Mouse (Mus musculus): ENCODE data around the gene Foxr2. TPM values are rescaled to one million over a fixed set of nuclear protein-coding genes. Genes with fewer than 3 reads are reported as not detected.
A peak's percentile ranks its signal among the peaks of the same experiment; 100 is the strongest.

The Foxr2 gene
- polyA plus RNA-seq (2011; ENCODE audit: insufficient read depth, insufficient read length, low read depth, missing spikeins): 1.2 and 1.7 TPM in 2 replicates

DNA sequence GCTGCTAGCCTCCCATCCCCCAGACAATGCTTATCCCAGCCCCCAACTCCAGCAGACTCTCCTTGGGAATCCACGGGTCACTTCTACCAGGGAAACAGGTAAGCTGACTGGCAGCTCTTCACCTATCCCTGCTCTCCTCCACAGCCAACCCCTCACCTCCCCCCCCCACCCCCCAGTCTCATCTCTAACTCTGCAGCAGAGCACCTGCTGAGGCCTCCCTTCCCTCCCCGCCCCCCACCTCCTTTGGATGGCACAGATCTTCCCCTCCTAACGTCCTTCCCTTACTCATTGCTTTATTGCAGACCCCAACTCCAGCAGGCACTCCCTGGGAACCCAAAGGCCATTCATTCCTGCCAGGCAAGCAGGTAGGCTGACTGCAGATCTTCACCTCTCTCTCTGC, at the start of gene Foxr2:
TSS of gene Foxr2 (plus strand) at position 301 of the 400 bp plus-strand sequence.
- TF ChIP-seq EP300 (IDR thresholded peaks at IDR 0.05; ENCODE audit: insufficient read depth, low read depth, low read length) (0 out of 2 replicates have a peak, but pooled peaks have one; percentile 40), CTCF (IDR thresholded peaks at IDR 0.05; ENCODE audit: low read depth, low read length) (no peak), POLR2A (IDR thresholded peaks at IDR 0.05; ENCODE audit: insufficient read depth, low read length) (no peak)
- Histone ChIP-seq H3K4me3 (ENCODE audit: low read depth, low read length) (peak within 1 kb of the TSS; percentile 53), H3K36me3 (ENCODE audit: control insufficient read depth, insufficient read depth, low read length, poor library complexity, severe bottlenecking) (no peaks in the 10 kb centered on the region), H3K27ac (ENCODE audit: insufficient read depth, low read length) (peak within 1 kb of the TSS; percentile 88), H3K9me3 (replicated peaks; ENCODE audit: control insufficient read depth, insufficient read depth, low read length, poor library complexity, severe bottlenecking) (no peaks in the 10 kb centered on the region), H3K4me1 (ENCODE audit: control insufficient read depth, insufficient read depth, low read length) (no peaks in the 10 kb centered on the region), H3K27me3 (ENCODE audit: control insufficient read depth, insufficient read depth, low read length, poor library complexity, severe bottlenecking) (no peaks in the 10 kb centered on the region), H3K9ac (ENCODE audit: low read depth, poor library complexity, severe bottlenecking) (0 out of 2 replicates have a peak within 1 kb of the TSS, but pooled peaks have one; percentile 12)

DNA sequence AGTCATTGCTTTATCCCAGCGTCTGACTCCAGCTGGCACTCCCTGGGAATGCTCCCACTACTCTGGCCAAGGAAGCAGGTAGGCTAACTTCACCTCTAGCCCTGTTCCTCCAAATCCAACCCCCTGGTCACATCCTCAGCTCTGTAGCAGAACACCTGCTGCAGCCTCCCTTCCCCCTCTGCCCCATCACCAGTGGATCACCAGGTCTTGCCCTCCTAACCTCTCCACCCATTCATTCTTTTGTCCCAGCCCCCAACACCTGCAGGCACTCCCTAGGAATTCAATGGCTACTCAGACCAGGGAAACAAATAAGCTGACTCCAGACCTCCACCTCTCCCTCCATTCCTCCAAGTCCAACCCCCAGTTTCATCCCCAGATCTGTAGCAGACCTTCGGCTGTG, 427 bp downstream of the Foxr2 start:
- Histone ChIP-seq H3K4me1 (ENCODE audit: control insufficient read depth, insufficient read depth, low read length) (no peaks in the 10 kb centered on the region), H3K9ac (ENCODE audit: low read depth, poor library complexity, severe bottlenecking) (0 out of 2 replicates have a peak overlapping the region, but pooled peaks have one; percentile 12), H3K9me3 (replicated peaks; ENCODE audit: control insufficient read depth, insufficient read depth, low read length, poor library complexity, severe bottlenecking) (no peaks in the 10 kb centered on the region), H3K36me3 (ENCODE audit: control insufficient read depth, insufficient read depth, low read length, poor library complexity, severe bottlenecking) (no peaks in the 10 kb centered on the region), H3K27me3 (ENCODE audit: control insufficient read depth, insufficient read depth, low read length, poor library complexity, severe bottlenecking) (no peaks in the 10 kb centered on the region), H3K4me3 (ENCODE audit: low read depth, low read length) (peak overlapping the region; percentile 53), H3K27ac (ENCODE audit: insufficient read depth, low read length) (peak overlapping the region; percentile 88)
- TF ChIP-seq POLR2A (IDR thresholded peaks at IDR 0.05; ENCODE audit: insufficient read depth, low read length) (no peak), EP300 (IDR thresholded peaks at IDR 0.05; ENCODE audit: insufficient read depth, low read depth, low read length) (peak; percentile 89)

DNA sequence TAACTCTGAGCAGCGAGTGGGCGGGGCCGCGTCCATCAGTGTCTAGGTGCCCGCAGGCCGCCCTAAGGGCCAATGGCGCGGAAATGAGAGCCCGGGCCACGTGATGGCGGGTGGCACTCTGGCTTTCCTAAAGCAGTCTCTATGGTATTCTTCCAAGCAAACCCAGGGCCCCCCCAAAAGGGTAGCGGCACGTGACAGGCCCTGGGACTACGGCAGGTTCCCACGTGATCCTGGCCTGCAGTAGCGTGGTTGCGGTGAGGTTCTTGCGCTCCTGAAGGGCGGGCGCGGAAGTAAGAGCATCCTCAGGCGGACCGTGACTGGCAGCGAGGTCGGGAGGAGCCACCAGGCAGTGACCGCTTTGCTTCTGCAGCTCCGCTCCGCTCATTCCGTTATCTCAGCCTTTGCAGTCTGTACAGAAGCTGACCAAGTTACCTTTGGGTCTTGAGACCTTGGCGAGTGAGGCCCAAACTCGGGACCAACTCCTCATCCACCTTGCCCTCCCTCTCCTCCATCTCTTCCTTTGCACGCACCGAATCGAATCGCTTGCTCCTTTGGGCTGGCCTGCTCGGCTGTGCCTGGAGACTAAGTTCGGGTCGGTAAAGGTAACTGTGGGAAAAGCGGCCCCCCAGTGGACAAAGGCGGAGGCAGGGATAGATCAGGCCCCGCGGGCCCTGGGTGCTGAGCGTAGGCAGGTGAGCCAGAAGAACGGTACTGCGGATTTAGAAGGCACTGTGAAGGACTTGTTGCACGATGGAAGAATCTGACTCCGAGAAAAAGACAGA, 21.3 kb downstream of the Foxr2 start, which contains the start of gene Rragb:
TSS of gene Rragb (plus strand) at position 248 of the 782 bp plus-strand sequence.
- peaks cover 3% of the 10 kb centered on the region; the same call in 1 of the 2 replicates for H3K36me3 ChIP-seq (ENCODE audit: control insufficient read depth, insufficient read depth, low read length, poor library complexity, severe bottlenecking)
- peak within 1 kb of the TSS; percentile 55 for H3K9ac ChIP-seq (ENCODE audit: low read depth, poor library complexity, severe bottlenecking)
- H3K9me3 ChIP-seq (replicated peaks; ENCODE audit: control insufficient read depth, insufficient read depth, low read length, poor library complexity, severe bottlenecking): no peaks in the 10 kb centered on the region
- TF ChIP-seq POLR2A (IDR thresholded peaks at IDR 0.05; ENCODE audit: insufficient read depth, low read length) (no peak), EP300 (IDR thresholded peaks at IDR 0.05; ENCODE audit: insufficient read depth, low read depth, low read length) (0 out of 2 replicates have a peak, but pooled peaks have one; percentile 10), CTCF (IDR thresholded peaks at IDR 0.05; ENCODE audit: low read depth, low read length) (peak; percentile 5)
- H3K27me3 ChIP-seq (ENCODE audit: control insufficient read depth, insufficient read depth, low read length, poor library complexity, severe bottlenecking): no peaks in the 10 kb centered on the region
- H3K4me3 ChIP-seq (ENCODE audit: low read depth, low read length): peak within 1 kb of the TSS; percentile 82
- H3K4me1 ChIP-seq (ENCODE audit: control insufficient read depth, insufficient read depth, low read length): no peaks in the 10 kb centered on the region
- H3K27ac ChIP-seq (ENCODE audit: insufficient read depth, low read length): peak within 1 kb of the TSS; percentile 45; the same call in 1 of the 2 replicates

DNA sequence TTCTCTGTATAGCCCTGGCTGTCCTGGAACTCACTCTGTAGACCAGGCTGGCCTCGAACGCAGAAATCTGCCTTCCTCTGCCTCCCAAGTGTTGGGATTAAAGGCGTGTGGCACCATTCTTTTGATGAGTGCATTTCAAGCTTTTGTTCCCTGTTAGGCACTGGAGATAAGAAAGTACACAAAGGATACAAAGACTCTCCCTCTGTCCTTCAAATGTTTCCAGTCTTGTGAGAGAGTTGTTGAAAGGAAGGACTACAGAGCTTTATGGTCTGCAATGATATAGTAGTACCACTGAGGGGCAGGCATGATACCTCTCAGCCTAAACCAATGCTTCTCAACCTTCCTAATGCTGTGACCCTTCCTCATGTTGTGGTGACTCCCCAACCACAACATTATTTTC, 24.1 kb downstream of the Foxr2 start:
- H3K9ac ChIP-seq (ENCODE audit: low read depth, poor library complexity, severe bottlenecking): no peak overlapping the region
- no peak overlapping the region for H3K27ac ChIP-seq (ENCODE audit: insufficient read depth, low read length)
- H3K4me3 ChIP-seq (ENCODE audit: low read depth, low read length): no peak overlapping the region
- no peaks in the 10 kb centered on the region for H3K9me3 ChIP-seq (replicated peaks; ENCODE audit: control insufficient read depth, insufficient read depth, low read length, poor library complexity, severe bottlenecking)
- H3K4me1 ChIP-seq (ENCODE audit: control insufficient read depth, insufficient read depth, low read length): no peaks in the 10 kb centered on the region
- peaks cover 3% of the 10 kb centered on the region; the same call in 1 of the 2 replicates for H3K36me3 ChIP-seq (ENCODE audit: control insufficient read depth, insufficient read depth, low read length, poor library complexity, severe bottlenecking)
- H3K27me3 ChIP-seq (ENCODE audit: control insufficient read depth, insufficient read depth, low read length, poor library complexity, severe bottlenecking): no peaks in the 10 kb centered on the region
- TF ChIP-seq POLR2A (IDR thresholded peaks at IDR 0.05; ENCODE audit: insufficient read depth, low read length): no peak
- no peak for TF ChIP-seq CTCF (IDR thresholded peaks at IDR 0.05; ENCODE audit: low read depth, low read length)
- TF ChIP-seq EP300 (IDR thresholded peaks at IDR 0.05; ENCODE audit: insufficient read depth, low read depth, low read length): no peak

DNA sequence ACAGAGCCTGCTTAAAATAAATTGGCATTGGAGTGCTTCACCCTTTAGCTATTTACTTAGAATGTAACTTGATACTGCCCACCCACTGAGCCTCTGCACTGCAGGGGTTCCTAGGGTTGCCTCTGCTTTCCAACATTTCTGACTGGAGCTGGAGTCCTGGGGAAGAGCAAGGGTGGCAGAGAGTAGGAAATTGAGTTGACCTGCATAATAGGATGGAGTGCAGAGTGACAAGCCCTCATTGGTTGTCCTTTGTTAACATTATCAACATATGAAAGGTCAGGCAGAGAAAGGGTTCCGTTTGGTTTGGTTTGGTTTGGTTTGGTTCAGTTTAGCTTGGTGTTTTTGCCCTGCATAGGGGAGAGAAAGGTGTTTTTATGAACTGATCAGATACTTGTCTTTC, 33.2 kb downstream of the Foxr2 start:
- Histone ChIP-seq H3K4me3 (ENCODE audit: low read depth, low read length) (no peak overlapping the region), H3K27me3 (ENCODE audit: control insufficient read depth, insufficient read depth, low read length, poor library complexity, severe bottlenecking) (no peaks in the 10 kb centered on the region), H3K36me3 (ENCODE audit: control insufficient read depth, insufficient read depth, low read length, poor library complexity, severe bottlenecking) (no peaks in the 10 kb centered on the region), H3K4me1 (ENCODE audit: control insufficient read depth, insufficient read depth, low read length) (no peaks in the 10 kb centered on the region), H3K9ac (ENCODE audit: low read depth, poor library complexity, severe bottlenecking) (no peak overlapping the region), H3K9me3 (replicated peaks; ENCODE audit: control insufficient read depth, insufficient read depth, low read length, poor library complexity, severe bottlenecking) (no peaks in the 10 kb centered on the region), H3K27ac (ENCODE audit: insufficient read depth, low read length) (no peak overlapping the region)
- TF ChIP-seq EP300 (IDR thresholded peaks at IDR 0.05; ENCODE audit: insufficient read depth, low read depth, low read length): no peak
- no peak for TF ChIP-seq POLR2A (IDR thresholded peaks at IDR 0.05; ENCODE audit: insufficient read depth, low read length)
- no peak for TF ChIP-seq CTCF (IDR thresholded peaks at IDR 0.05; ENCODE audit: low read depth, low read length)

DNA sequence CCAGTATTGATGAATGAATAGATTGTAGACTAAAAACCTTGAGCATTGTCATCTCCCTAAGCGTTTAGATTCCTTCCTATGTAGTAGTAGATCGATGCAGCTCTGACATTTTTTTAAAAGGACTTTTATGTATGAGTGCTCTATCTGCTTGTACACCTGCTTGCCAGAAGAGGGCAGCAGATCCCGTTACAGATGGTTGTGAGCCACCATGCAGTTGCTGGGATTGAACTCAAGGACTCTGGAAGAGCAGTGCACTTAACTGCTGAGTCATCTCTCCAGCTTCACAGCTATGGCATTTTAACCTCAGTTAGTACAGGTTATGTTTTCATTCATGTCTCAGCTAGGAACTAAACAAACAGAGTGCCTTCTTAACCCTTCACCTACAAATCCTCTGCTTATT, 36.7 kb downstream of the Foxr2 start:
- no peaks in the 10 kb centered on the region for H3K36me3 ChIP-seq (ENCODE audit: control insufficient read depth, insufficient read depth, low read length, poor library complexity, severe bottlenecking)
- H3K27me3 ChIP-seq (ENCODE audit: control insufficient read depth, insufficient read depth, low read length, poor library complexity, severe bottlenecking): no peaks in the 10 kb centered on the region
- no peaks in the 10 kb centered on the region for H3K4me1 ChIP-seq (ENCODE audit: control insufficient read depth, insufficient read depth, low read length)
- no peak for TF ChIP-seq EP300 (IDR thresholded peaks at IDR 0.05; ENCODE audit: insufficient read depth, low read depth, low read length)
- TF ChIP-seq CTCF (IDR thresholded peaks at IDR 0.05; ENCODE audit: low read depth, low read length): peak; percentile 60
- no peak for TF ChIP-seq POLR2A (IDR thresholded peaks at IDR 0.05; ENCODE audit: insufficient read depth, low read length)
- no peak overlapping the region for H3K4me3 ChIP-seq (ENCODE audit: low read depth, low read length)
- H3K9ac ChIP-seq (ENCODE audit: low read depth, poor library complexity, severe bottlenecking): no peak overlapping the region
- H3K9me3 ChIP-seq (replicated peaks; ENCODE audit: control insufficient read depth, insufficient read depth, low read length, poor library complexity, severe bottlenecking): no peaks in the 10 kb centered on the region
- H3K27ac ChIP-seq (ENCODE audit: insufficient read depth, low read length): no peak overlapping the region

Measured in ES-Bruce4 (cell line).